Comparison of ENCODE assay signal across 8 mouse cellular contexts in the genomic region with DNA sequence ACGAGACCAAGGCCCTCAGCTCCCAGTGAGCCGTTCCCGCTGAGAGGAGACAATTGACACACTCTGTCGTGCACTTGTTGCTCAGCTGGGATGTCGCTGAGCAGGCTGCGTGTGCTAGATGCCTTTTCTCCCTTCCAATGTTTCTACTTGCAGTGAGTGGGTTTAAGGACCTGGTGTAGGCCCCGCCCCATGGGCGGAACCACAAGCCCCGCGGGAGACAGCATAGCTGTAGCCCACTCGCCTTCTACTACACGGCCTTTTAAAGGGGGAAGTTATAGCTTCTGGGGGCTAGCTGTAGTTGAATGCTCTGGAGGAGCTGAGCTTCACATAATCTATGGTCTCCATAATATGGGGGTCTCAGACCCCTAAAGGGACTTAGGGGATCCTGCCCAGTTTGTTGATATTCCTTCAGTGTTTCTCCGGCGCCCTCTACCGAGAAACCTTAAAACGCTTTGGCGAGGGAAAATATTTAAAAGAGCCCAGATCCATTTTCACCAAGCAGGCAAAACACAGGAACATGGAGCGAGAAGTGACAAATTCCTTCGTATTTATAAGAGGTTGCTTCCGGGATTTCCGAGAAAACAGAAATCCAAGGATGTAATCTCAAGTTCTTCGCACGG. TPM values are rescaled to one million over a fixed set of nuclear protein-coding genes. Genes with fewer than 3 reads are reported as not detected.
DNase-seq lines count a peak whose midpoint lies in the region; ATAC-seq and TF ChIP-seq lines count a peak whose summit lies in the region.

No protein-coding gene starts in this region.

- H3K4me2 ChIP-seq in embryonic facial prominence, embryonic 14.5 days (ENCODE audit: low read depth, low read length), result peak overlapping the region; percentile 46
- peak overlapping the region; percentile 34 for H3K4me2 ChIP-seq in hindbrain, embryonic 11.5 days (replicated peaks; ENCODE audit: low read depth, low read length)
- H3K4me2 ChIP-seq in liver, embryonic 11.5 days, result peak overlapping the region; percentile 76
- peak overlapping the region; percentile 29; the same call in 1 of the 2 replicates for H3K4me2 ChIP-seq in neural tube, embryonic 14.5 days (ENCODE audit: low read depth, low read length)

- peaks cover 57% of the 10 kb centered on the region for H3K36me3 ChIP-seq in G1E (replicated peaks)
- peaks cover 24% of the 10 kb centered on the region for H3K36me3 ChIP-seq in embryonic facial prominence, embryonic 14.5 days (ENCODE audit: control insufficient read depth, insufficient read depth, low read length)
- no peaks in the 10 kb centered on the region for H3K36me3 ChIP-seq in hindbrain, embryonic 11.5 days (ENCODE audit: control insufficient read depth, insufficient read depth, low read length)
- H3K36me3 ChIP-seq in liver, embryonic 11.5 days (ENCODE audit: control insufficient read depth, insufficient read depth, low read length), result peaks cover 15% of the 10 kb centered on the region
- no peaks in the 10 kb centered on the region for H3K36me3 ChIP-seq in neural tube, embryonic 14.5 days (ENCODE audit: control insufficient read depth, insufficient read depth, low read length)

- H3K27ac ChIP-seq in embryonic facial prominence, embryonic 14.5 days (replicated peaks; ENCODE audit: low read depth, low read length), result no peak overlapping the region
- no peak overlapping the region for H3K27ac ChIP-seq in hindbrain, embryonic 11.5 days (ENCODE audit: low read depth, low read length)
- peak overlapping the region; percentile 50 for H3K27ac ChIP-seq in liver, embryonic 11.5 days (ENCODE audit: low read depth, low read length)
- H3K27ac ChIP-seq in neural tube, embryonic 14.5 days (ENCODE audit: low read depth, low read length), result no peak overlapping the region

- TF ChIP-seq CTCF in G1E (IDR thresholded peaks at IDR 0.05; ENCODE audit: low read depth, low read length), result no peak

- intact Hi-C loops in heart, postnatal 25 days (cut with DNase I), result no loop called here

- DNase-seq in heart, adult 18-20 months, result peak; percentile 63 to 86
- DNase-seq in heart, postnatal 25 days (ENCODE audit: low spot score), result no peak
- peak; percentile 52 for DNase-seq in G1E (ENCODE audit: low spot score)
- DNase-seq in embryonic facial prominence, embryonic 14.5 days (ENCODE audit: low spot score), result peak; percentile 70
- peak; percentile 64 for DNase-seq in hindbrain, embryonic 11.5 days (ENCODE audit: low spot score)
- no peak for DNase-seq in liver, embryonic 11.5 days (ENCODE audit: low spot score)
- no peak for DNase-seq in yolk sac, embryonic 10.5 days (ENCODE audit: low spot score)

- 17% methylated on average over 23 of the region's 23 CpGs for WGBS in embryonic facial prominence, embryonic 14.5 days
- WGBS in hindbrain, embryonic 11.5 days, result 21% methylated on average over 23 of the region's 23 CpGs
- WGBS in liver, embryonic 11.5 days, result 18% methylated on average over 23 of the region's 23 CpGs
- 18% methylated on average over 23 of the region's 23 CpGs for WGBS in neural tube, embryonic 14.5 days

- H3K27me3 ChIP-seq in G1E (ENCODE audit: insufficient read depth, low read length), result no peaks in the 10 kb centered on the region
- H3K27me3 ChIP-seq in embryonic facial prominence, embryonic 14.5 days (replicated peaks; ENCODE audit: control insufficient read depth, insufficient read depth, low read length), result 0 out of 2 replicates have a peak, but pooled peaks cover 3% of the 10 kb centered on the region
- peaks cover 4% of the 10 kb centered on the region; the same call in 1 of the 2 replicates for H3K27me3 ChIP-seq in hindbrain, embryonic 11.5 days (ENCODE audit: control insufficient read depth, insufficient read depth, low read length)
- H3K27me3 ChIP-seq in liver, embryonic 11.5 days (replicated peaks; ENCODE audit: control insufficient read depth, insufficient read depth, low read length), result no peaks in the 10 kb centered on the region
- no peaks in the 10 kb centered on the region for H3K27me3 ChIP-seq in neural tube, embryonic 14.5 days (ENCODE audit: control insufficient read depth, insufficient read depth, low read length)

- no peak overlapping the region for H3K9ac ChIP-seq in embryonic facial prominence, embryonic 14.5 days (ENCODE audit: low read depth, low read length)
- no peak overlapping the region for H3K9ac ChIP-seq in hindbrain, embryonic 11.5 days (ENCODE audit: low read depth, low read length)
- peak overlapping the region; percentile 44; the same call in 1 of the 2 replicates for H3K9ac ChIP-seq in liver, embryonic 11.5 days (ENCODE audit: low read depth, low read length)
- no peak overlapping the region for H3K9ac ChIP-seq in neural tube, embryonic 14.5 days (replicated peaks; ENCODE audit: low read depth, low read length)

- H3K4me3 ChIP-seq in G1E (ENCODE audit: low read depth, low read length), result peak overlapping the region; percentile 60; the same call in 1 of the 2 replicates
- peak overlapping the region; percentile 32 for H3K4me3 ChIP-seq in embryonic facial prominence, embryonic 14.5 days (ENCODE audit: low read depth, low read length)
- peak overlapping the region; percentile 15 for H3K4me3 ChIP-seq in hindbrain, embryonic 11.5 days (ENCODE audit: low read depth, low read length)
- H3K4me3 ChIP-seq in liver, embryonic 11.5 days (ENCODE audit: low read depth, low read length), result peak overlapping the region; percentile 50
- H3K4me3 ChIP-seq in neural tube, embryonic 14.5 days (ENCODE audit: low read depth, low read length), result 0 out of 2 replicates have a peak overlapping the region, but pooled peaks have one; percentile 6

- no peak for ATAC-seq in G1E (ENCODE audit: extremely low read depth, insufficient number of reproducible peaks, low FRiP score, poor library complexity, severe bottlenecking)
- no peak for ATAC-seq in embryonic facial prominence, embryonic 14.5 days (ENCODE audit: low read depth)
- ATAC-seq in hindbrain, embryonic 11.5 days (ENCODE audit: low FRiP score), result no peak
- no peak for ATAC-seq in liver, embryonic 11.5 days (replicated peaks; ENCODE audit: low FRiP score)
- no peak for ATAC-seq in neural tube, embryonic 14.5 days (ENCODE audit: low read depth)

- H3K9me3 ChIP-seq in G1E (replicated peaks), result no peaks in the 10 kb centered on the region
- H3K9me3 ChIP-seq in embryonic facial prominence, embryonic 14.5 days (ENCODE audit: control insufficient read depth, low read length), result no peaks in the 10 kb centered on the region
- no peaks in the 10 kb centered on the region for H3K9me3 ChIP-seq in hindbrain, embryonic 11.5 days (ENCODE audit: control insufficient read depth, low read length)
- H3K9me3 ChIP-seq in liver, embryonic 11.5 days (ENCODE audit: control insufficient read depth, low read length), result no peaks in the 10 kb centered on the region
- H3K9me3 ChIP-seq in neural tube, embryonic 14.5 days (ENCODE audit: control insufficient read depth, low read length), result no peaks in the 10 kb centered on the region

- peaks cover 63% of the 10 kb centered on the region for H3K4me1 ChIP-seq in G1E (ENCODE audit: insufficient read depth, low read depth, low read length)
- H3K4me1 ChIP-seq in embryonic facial prominence, embryonic 14.5 days (ENCODE audit: control insufficient read depth, insufficient read depth, low read length), result peaks cover 21% of the 10 kb centered on the region
- peaks cover 7% of the 10 kb centered on the region; the same call in 1 of the 2 replicates for H3K4me1 ChIP-seq in hindbrain, embryonic 11.5 days (replicated peaks; ENCODE audit: control insufficient read depth, insufficient read depth, low read length)
- H3K4me1 ChIP-seq in liver, embryonic 11.5 days (replicated peaks; ENCODE audit: control insufficient read depth, insufficient read depth, low read length), result peaks cover 39% of the 10 kb centered on the region
- H3K4me1 ChIP-seq in neural tube, embryonic 14.5 days (ENCODE audit: control insufficient read depth, insufficient read depth, low read length), result peaks cover 10% of the 10 kb centered on the region

RNA-seq across cellular contexts. Expression of a gene that starts 10.8 kb away (rescaled TPM):
- total RNA-seq in heart, adult 18-20 months (2021), result 100 to 1,000 TPM; 654 to 691 TPM
- 100 to 1,000 TPM; 733 to 743 TPM for total RNA-seq in heart, postnatal 25 days (2021)
- total RNA-seq in G1E (2014; fragmentation: Nextera tagmentation), result not detected in 2 replicates
- total RNA-seq in G1E (2017), result 0.44 and 0.58 TPM in 2 replicates
- 0.42 and 0.56 TPM in 2 replicates for polyA plus RNA-seq in G1E (2012)
- 97.8 and 125 TPM in 2 replicates for polyA plus RNA-seq in embryonic facial prominence, embryonic 14.5 days (2014; fragmentation: Nextera tagmentation; extraction: Ambion mirVana)
- 23.4 and 23.9 TPM in 2 replicates for polyA plus RNA-seq in hindbrain, embryonic 11.5 days (2014; fragmentation: Nextera tagmentation; extraction: Ambion mirVana)
- polyA plus RNA-seq in liver, embryonic 11.5 days (2014; fragmentation: Nextera tagmentation; extraction: Ambion mirVana), result 6.7 and 8.3 TPM in 2 replicates
- 78.6 and 85.0 TPM in 2 replicates for polyA plus RNA-seq in neural tube, embryonic 14.5 days (2014; fragmentation: Nextera tagmentation; extraction: Ambion mirVana)

RNA-seq across cellular contexts. Expression of a gene that starts 11.2 kb away (rescaled TPM):
- 100 to 1,000 TPM; 108 to 117 TPM for total RNA-seq in heart, adult 18-20 months (2021)
- total RNA-seq in heart, postnatal 25 days (2021), result 100 to 1,000 TPM; 104 to 110 TPM
- total RNA-seq in G1E (2014; fragmentation: Nextera tagmentation) (18.3 and 20.2 TPM in 2 replicates), G1E (2017) (16.8 and 19.8 TPM in 2 replicates)
- 36.6 and 39.2 TPM in 2 replicates for polyA plus RNA-seq in G1E (2012)
- polyA plus RNA-seq in embryonic facial prominence, embryonic 14.5 days (2014; fragmentation: Nextera tagmentation; extraction: Ambion mirVana), result 11.1 and 12.1 TPM in 2 replicates
- polyA plus RNA-seq in hindbrain, embryonic 11.5 days (2014; fragmentation: Nextera tagmentation; extraction: Ambion mirVana), result 3.2 and 5.0 TPM in 2 replicates
- 9.6 and 10.6 TPM in 2 replicates for polyA plus RNA-seq in liver, embryonic 11.5 days (2014; fragmentation: Nextera tagmentation; extraction: Ambion mirVana)
- 5.2 and 5.4 TPM in 2 replicates for polyA plus RNA-seq in neural tube, embryonic 14.5 days (2014; fragmentation: Nextera tagmentation; extraction: Ambion mirVana)

RNA-seq across cellular contexts. Expression of a gene that starts 23.8 kb away (rescaled TPM):
- 10 to 100 TPM; 14.7 to 16.1 TPM for total RNA-seq in heart, adult 18-20 months (2021)
- total RNA-seq in heart, postnatal 25 days (2021), result 10 to 100 TPM; 17.7 to 21.4 TPM
- total RNA-seq in G1E (2014; fragmentation: Nextera tagmentation) (15.4 and 25.2 TPM in 2 replicates), G1E (2017) (6.7 and 8.1 TPM in 2 replicates)
- 20.8 and 24.4 TPM in 2 replicates for polyA plus RNA-seq in G1E (2012)
- polyA plus RNA-seq in embryonic facial prominence, embryonic 14.5 days (2014; fragmentation: Nextera tagmentation; extraction: Ambion mirVana), result 39.4 and 41.0 TPM in 2 replicates
- polyA plus RNA-seq in hindbrain, embryonic 11.5 days (2014; fragmentation: Nextera tagmentation; extraction: Ambion mirVana), result 12.9 and 13.4 TPM in 2 replicates
- polyA plus RNA-seq in liver, embryonic 11.5 days (2014; fragmentation: Nextera tagmentation; extraction: Ambion mirVana), result 26.0 and 28.8 TPM in 2 replicates
- 30.4 and 35.1 TPM in 2 replicates for polyA plus RNA-seq in neural tube, embryonic 14.5 days (2014; fragmentation: Nextera tagmentation; extraction: Ambion mirVana)

RNA-seq across cellular contexts. Expression of a gene that starts 35.2 kb away (rescaled TPM):
- total RNA-seq in heart, adult 18-20 months (2021), result not detected
- not detected for total RNA-seq in heart, postnatal 25 days (2021)
- not detected in 2 replicates for total RNA-seq in G1E (2014; fragmentation: Nextera tagmentation)
- total RNA-seq in G1E (2017), result 0.11 TPM in 1 of 2 replicates, not detected in the other
- not detected in 2 replicates for polyA plus RNA-seq in G1E (2012)
- 0.13 and 0.18 TPM in 2 replicates for polyA plus RNA-seq in embryonic facial prominence, embryonic 14.5 days (2014; fragmentation: Nextera tagmentation; extraction: Ambion mirVana)
- polyA plus RNA-seq in hindbrain, embryonic 11.5 days (2014; fragmentation: Nextera tagmentation; extraction: Ambion mirVana), result 0.37 and 0.42 TPM in 2 replicates
- polyA plus RNA-seq in liver, embryonic 11.5 days (2014; fragmentation: Nextera tagmentation; extraction: Ambion mirVana), result not detected in 2 replicates
- 0.98 and 1.2 TPM in 2 replicates for polyA plus RNA-seq in neural tube, embryonic 14.5 days (2014; fragmentation: Nextera tagmentation; extraction: Ambion mirVana)

RNA-seq across cellular contexts. Expression of a gene that starts 35.7 kb away (rescaled TPM):
- 100 to 1,000 TPM in 1 of 2 experiments, 10 to 100 TPM in 1; 95.1 to 106 TPM for total RNA-seq in heart, adult 18-20 months (2021)
- 100 to 1,000 TPM; 126 to 140 TPM for total RNA-seq in heart, postnatal 25 days (2021)
- total RNA-seq in G1E (2014; fragmentation: Nextera tagmentation) (4.4 and 6.4 TPM in 2 replicates), G1E (2017) (0.76 and 0.93 TPM in 2 replicates)
- 5.3 and 6.3 TPM in 2 replicates for polyA plus RNA-seq in G1E (2012)
- 57.9 and 64.3 TPM in 2 replicates for polyA plus RNA-seq in embryonic facial prominence, embryonic 14.5 days (2014; fragmentation: Nextera tagmentation; extraction: Ambion mirVana)
- polyA plus RNA-seq in hindbrain, embryonic 11.5 days (2014; fragmentation: Nextera tagmentation; extraction: Ambion mirVana), result 18.1 and 23.1 TPM in 2 replicates
- polyA plus RNA-seq in liver, embryonic 11.5 days (2014; fragmentation: Nextera tagmentation; extraction: Ambion mirVana), result 39.2 and 40.1 TPM in 2 replicates
- 13.0 and 22.9 TPM in 2 replicates for polyA plus RNA-seq in neural tube, embryonic 14.5 days (2014; fragmentation: Nextera tagmentation; extraction: Ambion mirVana)

Comparison
In these comparisons a context has a peak if more than half of its experiments do, and no peak if none do; other contexts are left out.
1. DNase-seq: peak in heart, adult 18-20 months (2 of 2), G1E (single experiment), embryonic facial prominence, embryonic 14.5 days (single experiment) and hindbrain, embryonic 11.5 days (single experiment); none in heart, postnatal 25 days (single experiment), liver, embryonic 11.5 days (single experiment) and yolk sac, embryonic 10.5 days (single experiment).
2. H3K4me3 ChIP-seq: peak in every context shown above with its lines; median percentile 60 in G1E; 50 in liver, embryonic 11.5 days; 32 in embryonic facial prominence, embryonic 14.5 days; 15 in hindbrain, embryonic 11.5 days; 6 in neural tube, embryonic 14.5 days.
3. Peak in every context shown above with its lines, with median percentiles within 50 percentile points of each other: H3K4me2 ChIP-seq.